Mouse (Mus musculus) gonadal fat pad, adult 2 months (tissue): ENCODE results near the gene Glra1. TPM values are rescaled to one million over a fixed set of nuclear protein-coding genes. Genes with fewer than 3 reads are reported as not detected.
"Not testable (repeated sequence)": the region's sequence is repeated elsewhere in the genome, so short reads cannot be mapped to it uniquely, and the experiment has no call there.

Source experiments
- DNase-seq: peaks from one replicate; pipeline ENCODE4 v3.0.0-alpha.2; 2012; ENCODE audit warnings: low read depth
- polyA plus RNA-seq: library from polyadenylated mRNA; depleted of rRNA; stranded (reverse); fragments of >200 nt; gene quantifications from 2 replicates; pipeline ENCODE4 v1.2.3, GENCODE M21; 2012; rRNA removed

Glra1 gene
- polyA plus RNA-seq, result not detected in 2 replicates

DNA sequence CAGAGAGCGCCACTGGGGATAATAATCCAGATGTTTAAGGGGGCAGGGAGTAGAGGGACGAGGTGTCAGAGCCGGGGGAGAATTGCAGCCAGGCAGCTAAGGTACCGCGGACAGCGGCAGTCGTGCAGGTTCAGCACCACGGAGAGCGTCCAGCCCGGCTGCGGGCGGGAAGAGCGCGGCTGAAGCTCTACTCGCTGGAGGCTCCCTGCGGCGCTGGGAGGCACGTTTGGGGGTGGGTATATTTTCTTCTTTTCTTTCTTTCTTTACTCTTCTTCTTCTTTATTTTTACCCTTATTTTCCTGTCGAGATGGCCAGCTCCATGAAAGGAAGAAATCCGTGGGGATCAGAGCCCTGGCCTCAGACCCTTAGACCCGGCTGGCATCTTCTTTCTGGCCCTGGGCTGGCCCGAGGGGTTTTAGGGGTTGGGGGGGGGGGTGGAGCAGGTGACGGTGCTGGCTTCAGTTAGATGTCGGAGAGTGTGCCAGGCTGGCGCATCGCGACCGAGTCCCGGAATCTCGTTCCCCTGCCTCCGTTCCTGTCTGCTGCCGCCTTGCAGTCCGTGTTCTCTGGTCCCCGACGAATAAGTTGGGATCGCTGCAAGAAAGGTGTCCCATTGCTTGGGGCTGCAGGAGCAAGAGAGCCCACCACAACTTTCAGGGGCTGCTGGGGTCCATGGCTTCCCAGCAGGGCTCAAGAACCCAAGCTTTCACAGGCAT lies at the start of gene Glra1:
Gene Glra1 (minus strand): TSS at position 391 of the 716 bp plus-strand sequence.
- DNase-seq, result no peak

DNA sequence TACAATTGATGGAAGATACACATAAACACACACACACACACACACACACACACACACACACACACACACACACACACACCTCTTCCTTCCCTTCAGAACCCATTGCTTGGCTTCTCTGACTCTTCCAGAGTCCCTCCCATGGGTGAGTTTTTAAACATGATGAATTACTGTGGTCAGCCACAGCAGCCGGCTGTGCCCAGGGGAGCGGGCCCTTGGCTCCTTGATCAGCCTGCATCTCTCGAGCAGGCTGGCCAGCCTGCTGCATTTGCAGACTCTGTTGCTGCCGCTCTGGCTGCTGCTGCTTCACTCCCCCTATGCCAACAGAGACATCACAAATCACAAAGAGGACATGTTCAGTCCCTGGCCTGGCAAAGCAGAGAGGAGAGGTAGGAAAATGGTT lies 29.0 kb upstream of the Glra1 start:
- no peak for DNase-seq

DNA sequence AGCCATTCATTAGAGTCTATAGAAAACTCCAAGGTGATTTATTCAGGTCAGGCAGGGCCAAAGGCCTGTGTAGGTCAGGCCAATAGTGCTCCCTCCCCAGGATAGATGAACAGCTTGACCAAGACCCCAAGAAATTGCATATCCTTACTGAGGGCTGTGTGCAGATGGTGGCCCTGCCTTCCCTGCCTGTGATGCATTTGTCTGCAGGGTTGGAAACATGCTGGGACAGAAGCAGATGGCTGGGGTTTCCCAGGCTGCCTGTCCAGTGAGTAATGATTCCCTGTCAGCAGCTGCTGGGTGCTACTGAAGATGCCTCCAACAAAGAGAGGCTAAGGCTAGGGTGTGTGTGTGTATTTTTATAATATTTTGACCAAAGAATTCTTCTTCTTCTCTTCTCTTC lies 25.9 kb upstream of the Glra1 start:
- DNase-seq, result no peak

DNA sequence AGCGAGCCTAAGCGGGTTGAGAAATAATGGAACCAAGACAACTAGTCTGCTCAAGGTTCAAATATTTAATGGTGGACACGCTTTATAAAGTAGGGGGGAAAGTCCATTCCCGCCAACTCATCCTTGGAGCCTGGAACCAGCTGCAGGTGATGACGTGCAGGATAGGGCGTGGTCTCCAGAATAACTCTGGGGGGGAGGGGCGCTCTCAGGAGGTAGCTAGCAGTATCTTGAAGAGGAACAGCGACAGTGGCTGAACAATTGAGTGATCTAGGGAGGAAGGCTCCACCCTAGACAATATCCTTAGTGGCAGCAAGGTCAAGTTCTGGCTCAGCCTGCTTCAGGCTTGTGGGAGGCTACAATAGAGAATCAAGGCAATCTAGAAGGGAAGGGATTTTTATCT lies 6.6 kb upstream of the Glra1 start:
- not testable (repeated sequence) for DNase-seq

DNA sequence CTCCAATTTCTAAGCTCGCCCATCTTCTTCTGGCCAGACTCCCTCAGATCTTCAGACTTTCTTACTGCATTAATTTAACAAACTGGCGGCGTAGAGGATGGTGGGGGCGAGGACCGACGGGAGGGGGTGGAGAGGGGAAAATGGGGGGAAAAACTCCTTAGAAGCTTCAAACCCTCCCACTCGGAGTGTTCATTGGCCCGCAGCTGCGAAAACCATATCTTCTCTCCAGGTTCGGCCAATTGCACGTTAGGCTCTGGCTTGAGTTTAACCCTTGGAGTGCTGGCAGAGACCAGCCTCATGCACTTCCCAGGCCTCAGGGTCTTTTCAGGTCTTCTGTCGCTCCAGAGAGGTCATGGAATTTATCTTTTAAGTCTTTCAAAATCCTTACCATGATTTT lies 524 bp upstream of the Glra1 start:
- DNase-seq, result no peak

DNA sequence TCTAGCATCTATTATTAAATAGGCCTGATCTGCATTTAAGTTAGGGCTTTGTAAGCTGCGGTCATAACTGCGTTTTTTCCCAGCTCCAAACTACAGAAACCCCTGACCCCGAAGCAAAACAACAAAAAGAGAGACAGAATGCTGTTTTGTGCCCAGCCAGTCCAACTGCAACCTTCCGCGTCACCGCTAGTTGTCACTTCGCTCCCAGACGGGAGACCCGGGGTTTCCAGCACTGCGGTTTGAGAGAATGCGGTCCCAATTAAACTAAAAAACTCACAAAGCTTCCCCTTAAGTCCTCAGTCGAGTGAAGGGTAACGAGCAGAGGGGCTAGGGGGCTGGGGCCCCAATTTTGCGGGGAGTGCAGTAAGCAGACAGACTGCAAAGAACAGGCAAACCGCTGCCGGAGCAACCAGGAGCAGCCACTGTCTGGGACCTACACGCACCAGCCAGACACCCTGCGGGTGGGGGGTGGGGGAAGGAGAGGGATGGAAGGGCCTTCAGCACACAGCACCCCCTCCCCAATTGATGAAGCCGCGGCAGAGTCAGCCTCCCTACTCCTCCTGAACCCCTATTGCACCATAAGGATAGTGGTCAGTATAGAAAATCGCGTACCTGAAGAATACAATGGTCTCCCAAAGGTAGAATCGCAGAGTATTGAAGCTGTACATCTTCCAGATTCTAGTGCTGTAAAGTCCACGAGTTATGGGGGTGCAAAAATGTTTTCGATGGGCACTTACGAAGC lies 761 bp downstream of the Glra1 start:
- DNase-seq, result no peak

DNA sequence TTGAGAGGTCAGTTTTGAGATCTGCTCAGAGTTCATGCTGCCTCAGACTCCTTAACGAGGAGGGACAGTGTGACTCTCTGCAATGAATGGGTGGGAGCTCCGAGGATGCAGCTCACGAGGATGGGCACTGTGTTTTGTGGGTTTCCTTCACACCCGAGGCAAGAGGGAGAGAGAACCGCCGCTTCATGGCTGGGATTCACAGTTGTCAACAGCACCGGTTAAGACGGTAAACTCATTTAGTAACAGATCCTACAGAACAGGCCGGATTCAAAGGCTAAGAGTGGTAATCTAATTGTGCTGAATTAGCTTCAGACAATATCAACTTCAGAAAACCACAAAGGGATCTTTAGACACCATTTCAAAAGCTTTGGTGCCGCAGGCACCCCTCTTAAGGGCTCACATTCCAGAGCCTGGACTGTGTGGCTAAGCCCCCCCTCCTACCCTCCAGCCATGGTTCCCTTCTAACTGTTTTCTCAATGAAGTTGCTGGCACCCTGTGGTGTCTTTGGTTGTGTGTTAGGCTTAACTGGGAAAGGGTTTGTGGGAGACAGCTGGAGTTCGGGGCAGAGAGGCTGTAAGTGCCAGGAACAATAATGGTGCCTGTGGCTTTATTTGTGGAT lies 6.4 kb downstream of the Glra1 start:
- no peak for DNase-seq

DNA sequence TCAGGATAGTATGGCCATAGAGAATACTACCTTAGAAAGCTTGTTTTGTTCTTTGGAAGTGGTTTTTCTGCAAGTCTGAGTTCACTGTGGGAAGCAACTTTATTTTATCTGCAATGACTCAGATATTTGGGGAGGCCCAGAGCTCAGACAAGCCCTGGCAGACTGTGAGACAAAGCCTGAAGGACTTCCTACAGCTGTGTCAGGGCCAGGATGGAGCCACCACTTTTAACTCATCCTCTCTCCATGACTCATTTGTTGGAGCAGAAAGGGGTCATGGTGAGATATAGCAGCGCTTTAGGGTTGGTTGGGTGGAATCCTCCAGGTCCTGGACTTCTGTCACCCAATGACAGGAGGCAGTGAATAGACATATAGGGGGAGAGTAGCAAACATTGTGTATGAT lies 12.3 kb downstream of the Glra1 start:
- DNase-seq, result no peak

DNA sequence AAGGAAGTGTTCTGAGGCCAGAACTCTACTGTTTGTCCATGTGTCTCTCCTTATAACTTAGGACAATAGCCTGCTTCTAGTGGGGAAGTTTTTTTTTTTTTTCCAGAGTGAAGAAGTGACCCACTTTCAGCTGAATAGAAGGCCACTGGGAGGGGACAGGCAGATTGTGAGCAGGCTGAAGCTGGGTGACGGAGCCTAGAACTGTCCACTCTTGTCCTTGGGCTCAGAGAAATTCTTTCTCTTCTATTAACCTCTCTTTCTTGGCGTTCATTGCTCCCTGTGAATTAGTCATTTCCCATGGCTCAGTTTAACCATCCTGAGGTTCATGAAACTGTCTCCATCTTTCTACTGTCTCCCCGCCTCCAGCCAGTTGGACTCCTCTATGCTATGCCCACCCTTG lies 13.6 kb downstream of the Glra1 start:
- no peak for DNase-seq

DNA sequence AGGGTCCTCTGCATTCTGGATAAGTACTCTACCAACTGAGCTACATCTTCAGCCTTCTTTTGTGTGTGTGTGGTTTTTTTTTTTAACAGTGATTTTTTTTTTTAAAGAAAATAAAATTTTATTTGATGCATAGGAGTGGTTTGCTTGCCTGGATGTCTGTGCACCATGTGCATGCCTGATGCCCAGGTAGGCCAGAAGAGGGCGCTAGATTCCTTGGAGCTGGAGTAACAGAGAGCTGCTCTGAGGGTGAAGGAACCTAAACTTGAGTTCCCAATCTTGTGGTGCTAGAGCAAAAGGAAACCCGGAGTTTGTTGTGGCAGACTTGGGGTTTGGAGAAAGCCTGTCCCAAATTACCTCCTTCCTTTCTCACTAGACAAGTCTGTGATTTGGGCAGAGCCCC lies 16.8 kb downstream of the Glra1 start:
- no peak for DNase-seq

DNA sequence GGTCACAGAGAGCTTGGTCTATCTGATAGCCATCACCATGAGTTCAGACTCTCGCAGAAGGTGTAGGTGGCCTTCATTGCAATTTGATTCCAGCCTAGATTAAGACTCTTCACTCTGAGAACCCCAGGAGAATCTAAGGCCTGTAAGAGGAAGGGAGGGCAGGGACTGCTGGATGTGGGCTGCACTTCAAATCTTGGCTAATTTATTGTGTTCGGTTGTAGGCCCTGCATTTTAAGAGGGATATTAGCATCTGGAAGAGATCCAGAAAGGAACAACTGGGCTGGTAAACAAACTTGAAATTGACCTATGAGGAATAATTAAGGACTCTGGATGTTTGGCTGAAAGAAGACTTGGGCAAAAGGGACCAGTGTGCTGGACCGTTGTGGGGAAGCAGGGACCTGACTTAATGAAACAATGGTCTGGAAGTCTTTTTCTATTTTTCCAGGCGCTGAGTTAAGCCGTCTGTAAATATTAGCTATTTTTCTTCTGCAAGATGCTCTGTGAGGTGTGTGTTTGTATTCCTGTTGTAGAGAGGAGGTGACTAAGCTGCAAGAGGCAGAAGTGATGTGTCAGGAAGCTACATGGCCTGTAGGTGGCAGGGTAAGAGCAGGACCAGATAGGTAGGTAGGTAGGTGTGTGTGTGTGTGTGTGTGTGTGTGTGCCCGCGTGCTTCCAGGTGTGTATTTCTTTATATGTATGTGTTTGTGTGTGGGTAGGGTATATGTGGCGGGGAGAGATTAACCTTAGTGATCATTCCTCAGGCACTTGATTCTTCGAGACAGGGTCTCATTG lies 18.4 kb downstream of the Glra1 start:
- no peak for DNase-seq

DNA sequence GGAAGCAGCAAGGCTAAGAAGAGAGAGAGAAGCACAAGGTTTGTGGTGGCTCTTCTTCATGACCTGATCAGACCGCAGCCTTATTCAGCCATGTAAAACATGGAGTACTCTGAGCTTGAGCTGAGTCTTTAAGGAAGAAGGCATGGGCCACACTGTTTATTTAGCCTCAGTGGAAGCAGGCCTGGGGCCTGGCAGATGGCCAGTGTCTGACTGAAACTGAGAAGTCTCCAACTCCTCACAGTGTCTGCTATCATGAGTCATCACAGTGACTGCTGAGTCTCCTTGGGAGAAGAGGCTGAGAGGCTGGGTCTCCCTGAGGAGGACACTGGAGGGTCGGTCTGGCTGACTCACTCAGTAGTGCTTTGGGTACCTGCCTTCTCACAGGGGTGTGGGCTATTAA lies 33.6 kb downstream of the Glra1 start:
- no peak for DNase-seq

DNA sequence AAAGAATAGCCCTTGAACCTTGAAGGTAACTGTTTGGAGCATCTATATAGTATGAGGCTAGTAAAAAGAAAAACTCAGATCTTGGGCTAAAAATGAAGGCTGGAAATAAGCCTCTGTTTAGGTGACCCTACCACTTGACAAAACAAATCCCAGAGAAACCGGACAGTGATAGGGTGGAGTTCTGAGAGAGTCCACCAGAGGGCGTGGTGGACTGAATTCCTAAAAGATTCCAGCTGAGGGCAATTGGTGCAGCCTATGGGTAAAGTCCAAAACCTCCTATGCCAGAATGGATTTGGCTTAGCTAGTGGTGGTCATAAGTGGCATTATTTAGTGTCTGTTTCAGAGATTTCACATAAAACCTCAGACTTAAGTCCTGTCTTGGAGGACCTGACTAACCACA lies 36.9 kb downstream of the Glra1 start:
- no peak for DNase-seq

DNA sequence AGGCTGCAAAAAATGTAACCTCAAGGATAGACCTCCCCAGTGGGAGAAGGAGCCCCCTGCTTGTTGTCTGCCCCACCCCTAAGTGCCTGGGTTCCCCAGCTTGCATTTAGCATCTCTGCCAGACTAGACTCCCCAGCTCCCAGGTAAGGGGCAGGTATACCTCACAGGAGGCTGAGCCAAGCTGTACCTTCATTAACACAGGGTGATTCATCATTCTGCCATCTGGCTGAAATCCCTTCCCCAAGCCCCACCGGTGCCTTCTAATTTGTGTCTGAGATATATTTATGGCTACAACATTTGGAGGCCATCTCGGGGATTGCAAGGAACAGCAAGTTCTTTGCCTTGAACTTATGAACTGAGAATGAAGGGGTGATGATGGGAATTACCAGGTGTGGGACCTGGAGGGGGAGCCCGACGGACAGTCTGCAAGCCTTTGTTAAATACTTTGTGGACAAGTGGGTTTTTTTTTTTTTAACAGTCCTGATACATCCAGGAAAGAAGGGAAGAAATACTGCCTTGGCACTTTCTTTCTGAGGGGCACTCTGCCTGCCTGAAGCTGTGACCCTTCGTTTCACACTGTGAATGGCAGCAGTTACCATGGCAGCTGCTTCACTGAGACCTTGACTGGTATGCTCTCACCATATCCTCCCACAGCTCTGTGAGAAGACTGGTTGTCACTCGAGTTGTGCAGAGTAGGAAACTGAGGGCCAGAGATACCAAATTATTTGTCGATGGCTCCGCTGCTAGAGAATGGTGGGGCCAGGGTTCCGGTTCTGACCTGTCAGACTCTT lies 41.5 kb downstream of the Glra1 start:
- no peak for DNase-seq

DNA sequence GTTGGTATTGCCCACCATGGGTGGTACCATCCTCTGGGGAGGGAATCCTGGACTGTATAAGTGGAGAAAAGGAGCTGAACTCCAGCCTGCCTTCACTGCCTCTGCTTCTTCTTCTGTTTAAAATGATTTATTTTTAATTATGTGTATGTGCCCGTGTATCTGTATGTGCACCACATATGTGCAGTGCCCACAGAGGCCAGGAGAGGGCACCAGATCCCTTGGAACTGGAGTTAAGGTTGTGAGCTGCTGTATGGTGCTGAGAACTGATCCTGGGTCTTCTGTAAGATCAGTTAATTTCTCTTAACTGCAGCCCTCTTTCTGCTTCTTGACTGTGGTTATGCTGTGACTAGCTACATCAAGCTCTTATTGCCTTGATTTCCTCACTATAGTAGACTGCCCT lies 62.3 kb downstream of the Glra1 start:
- DNase-seq, result no peak

DNA sequence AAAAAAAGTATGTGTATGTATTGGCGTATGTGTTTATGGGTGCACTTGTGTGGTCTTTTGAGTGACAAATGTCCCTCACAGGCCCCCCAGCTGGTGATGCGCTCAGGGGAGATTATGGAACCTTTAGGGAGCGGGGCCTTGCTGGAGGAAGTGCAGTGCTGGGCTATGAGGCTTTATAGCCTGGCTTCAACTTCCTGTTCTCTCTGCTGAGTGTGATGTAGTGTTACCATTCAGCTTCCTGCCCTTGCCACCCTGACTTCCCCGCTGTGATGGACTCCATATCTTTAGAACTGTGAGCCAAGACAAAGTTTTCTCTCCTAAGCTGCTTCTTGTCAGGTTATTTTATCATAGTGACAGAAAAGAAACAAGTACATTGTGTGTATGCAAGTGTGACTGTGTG lies 65.3 kb downstream of the Glra1 start:
- DNase-seq, result no peak

DNA sequence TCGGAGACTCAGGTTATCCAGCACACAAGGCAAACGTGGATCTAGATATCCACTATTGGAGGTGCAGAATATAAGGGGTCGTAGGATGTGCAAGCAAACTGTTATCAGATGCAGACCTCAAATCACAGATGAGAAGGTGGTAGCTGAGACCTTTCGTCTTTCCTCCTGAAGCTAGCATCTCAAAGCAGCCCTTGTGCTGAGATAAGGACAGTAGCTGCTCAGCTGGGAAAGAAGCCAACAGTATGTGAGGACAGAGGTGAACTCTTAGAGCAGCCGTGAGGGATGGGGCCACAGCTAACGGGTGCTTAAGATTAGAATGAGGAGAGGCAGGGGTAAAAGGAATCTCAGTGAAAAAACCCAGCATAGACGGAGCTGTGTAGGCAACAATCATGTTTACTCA lies 65.9 kb downstream of the Glra1 start:
- no peak for DNase-seq

DNA sequence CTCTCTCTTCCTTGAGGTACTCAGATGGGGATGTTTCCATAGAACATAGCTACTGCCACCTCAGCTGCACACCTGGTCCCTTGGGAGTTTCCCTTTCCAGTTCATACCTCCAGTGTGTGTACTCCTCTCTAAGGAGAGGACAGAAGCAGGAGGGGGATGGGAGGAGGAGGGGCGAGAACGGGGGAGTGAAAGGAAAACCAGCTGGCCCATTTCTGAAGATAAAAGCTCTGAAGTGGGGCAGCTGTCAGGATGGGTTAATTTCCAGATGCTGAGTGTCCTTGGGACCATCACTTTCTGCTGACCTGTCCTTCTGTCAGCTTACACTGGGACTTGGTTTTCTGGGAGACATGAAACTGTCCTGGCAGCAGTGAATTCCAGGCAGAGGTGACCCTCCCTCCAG lies 73.2 kb downstream of the Glra1 start:
- DNase-seq, result no peak

DNA sequence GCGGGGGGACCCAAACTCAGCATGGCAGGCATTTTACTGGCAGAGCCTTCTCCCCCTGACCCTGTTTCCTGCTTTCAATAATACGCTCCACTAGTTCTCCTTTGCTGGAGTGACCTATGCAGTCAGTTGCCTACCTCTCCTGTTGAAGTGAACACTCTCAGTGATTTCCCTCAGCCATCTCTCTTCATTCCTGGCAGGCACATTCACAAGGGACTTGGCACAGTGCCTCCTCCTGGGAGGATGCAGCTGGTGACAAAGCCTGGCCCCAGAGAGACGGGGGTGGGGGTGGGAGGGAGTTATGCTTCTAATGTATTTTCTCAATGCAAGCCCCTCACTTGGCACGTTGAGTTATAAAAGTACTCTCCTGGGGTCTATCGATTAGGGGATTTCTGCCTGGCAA lies 74.6 kb downstream of the Glra1 start:
- no peak for DNase-seq

DNA sequence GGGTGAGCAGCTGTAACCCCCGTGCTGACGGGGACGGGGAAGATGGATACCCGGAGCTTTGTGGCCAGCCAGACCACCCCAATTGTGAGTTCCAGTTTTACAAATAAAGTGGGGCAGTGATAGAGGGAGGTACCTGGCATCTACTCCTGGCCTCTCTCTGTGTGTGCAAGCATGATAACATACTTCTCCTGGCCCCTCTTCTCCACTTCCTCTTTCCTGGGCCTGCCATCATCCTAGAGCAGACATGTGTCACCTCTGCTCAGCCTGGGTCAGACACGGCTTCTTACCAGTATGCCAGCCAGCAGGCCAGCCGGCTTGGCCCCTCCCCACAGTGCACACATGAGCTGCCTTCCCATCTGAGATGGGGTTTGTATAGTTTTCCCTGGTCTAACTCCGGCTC lies 77.3 kb downstream of the Glra1 start:
- no peak for DNase-seq
